Mouse (Mus musculus): ENCODE results near the gene Pmm2.

- no peak for TF ChIP-seq POLR2A (IDR thresholded peaks at IDR 0.05; ENCODE audit: insufficient read depth, low read length)
- TF ChIP-seq CTCF (IDR thresholded peaks at IDR 0.05; ENCODE audit: low read depth, low read length) = no peak
These were observed 32.0 kb downstream of the Pmm2 start for GRCm38 (mm10) chr16:8669432-8669831.
